Mouse (Mus musculus) forebrain, embryonic 13.5 days (tissue): ENCODE results near the gene Vash1. TPM values are rescaled to one million over a fixed set of nuclear protein-coding genes. Genes with fewer than 3 reads are reported as not detected.

ENCODE experiments used
- ATAC-seq: fragments of 200-750 bp; cut with Nextera tagmentation; 2 replicates; pipeline ENCODE4 v1.8.0; 2017
- H3K27ac ChIP-seq: fragments of 300-500 bp; sonication (generic); 2 replicates; pipeline ENCODE4 v1.5.1; 2015; ENCODE audit warnings: inconsistent platforms, mild to moderate bottlenecking, moderate library complexity
- H3K27me3 ChIP-seq: fragments of 300-500 bp; sonication (generic); 2 replicates; pipeline ENCODE4 v1.6.1; 2015; ENCODE audit warnings: mild to moderate bottlenecking, inconsistent platforms
- H3K36me3 ChIP-seq: fragments of 300-500 bp; sonication (generic); 2 replicates; pipeline ENCODE4 v1.6.1; 2015; ENCODE audit warnings: mild to moderate bottlenecking, inconsistent platforms; ENCODE audit not compliant: poor library complexity, severe bottlenecking
- H3K4me1 ChIP-seq: fragments of 300-500 bp; sonication (generic); 2 replicates; pipeline ENCODE4 v1.6.1; 2015; ENCODE audit warnings: inconsistent platforms
- H3K4me2 ChIP-seq: fragments of 300-500 bp; sonication (generic); 2 replicates; pipeline ENCODE4 v1.6.1; 2015; ENCODE audit warnings: inconsistent platforms, mild to moderate bottlenecking, moderate library complexity
- H3K4me3 ChIP-seq: fragments of 300-500 bp; sonication (generic); 2 replicates; pipeline ENCODE4 v1.5.1; 2015; ENCODE audit warnings: mild to moderate bottlenecking, inconsistent platforms
- H3K9ac ChIP-seq: fragments of 300-500 bp; sonication (generic); 2 replicates; pipeline ENCODE4 v1.6.1; 2015; ENCODE audit warnings: mild to moderate bottlenecking, inconsistent platforms
- H3K9me3 ChIP-seq: fragments of 300-500 bp; sonication (generic); replicated peaks from 2 replicates; pipeline ENCODE4 v1.6.1; 2016; ENCODE audit warnings: inconsistent platforms
- WGBS: fragments of 180-500 bp; shearing (Covaris S2); methylation state at CpG from one replicate; pipeline ENCODE4 v1.1.7; 2015; 5-methylcytosine and 5-hydroxymethylcytosine counted together
- polyA plus RNA-seq: library from polyadenylated mRNA; unstranded; fragments of >200 nt; fragmentation: Nextera tagmentation; extraction: Ambion mirVana; gene quantifications from 2 replicates; pipeline ENCODE4 v1.2.1, GENCODE M21; 2015

Gene Vash1
- polyA plus RNA-seq, 1 experiment from 2014 or later: 38.2 TPM

- under 1% methylated on average over 42 of the region's 44 CpGs for WGBS
- peaks cover 20% of the 10 kb centered on the region for H3K4me1 ChIP-seq
- peak within 1 kb of the TSS; percentile 74 for H3K4me3 ChIP-seq
- H3K27ac ChIP-seq: peak within 1 kb of the TSS; percentile 48
- no peaks in the 10 kb centered on the region for H3K27me3 ChIP-seq
- H3K9me3 ChIP-seq: no peaks in the 10 kb centered on the region
- ATAC-seq: peak; percentile 99
- peak within 1 kb of the TSS; percentile 82 for H3K9ac ChIP-seq
- peak within 1 kb of the TSS; percentile 91 for H3K4me2 ChIP-seq
- H3K36me3 ChIP-seq: no peaks in the 10 kb centered on the region
Measured at GRCm38 (mm10) chr12:86726120-86726640, 47.7 kb downstream of the Vash1 start, which contains the start of gene Angel1. Gene Angel1, minus strand, starts transcription at chr12:86726460.

GRCm38 (mm10) chr12:86734319-86734810 lies 55.9 kb downstream of the Vash1 start, which contains the start of gene Lrrc74a:
Gene Lrrc74a, plus strand, starts transcription at chr12:86734369.
- no peak within 1 kb of the TSS for H3K4me2 ChIP-seq
- no peak for ATAC-seq
- 85% methylated on average over 8 of the region's 8 CpGs for WGBS

More at GRCm38 (mm10) chr12:86734319-86734810, 55.9 kb downstream of the Vash1 start, which contains the start of gene Lrrc74a:
- no peaks in the 10 kb centered on the region for H3K9me3 ChIP-seq
- H3K4me1 ChIP-seq: no peaks in the 10 kb centered on the region
- H3K36me3 ChIP-seq: no peaks in the 10 kb centered on the region
- H3K27me3 ChIP-seq: no peaks in the 10 kb centered on the region
- H3K27ac ChIP-seq: no peak within 1 kb of the TSS
- H3K4me3 ChIP-seq: no peak within 1 kb of the TSS
- no peak within 1 kb of the TSS for H3K9ac ChIP-seq

Other genes starting within 250 kb of the Vash1 start
- gene Angel1, start 47.8 kb downstream of the Vash1 start, polyA plus RNA-seq: 9.8 and 11.3 TPM in 2 replicates
- gene Lrrc74a, start 55.7 kb downstream of the Vash1 start, polyA plus RNA-seq: not detected in 2 replicates
- gene Irf2bpl, start 206.1 kb downstream of the Vash1 start, polyA plus RNA-seq: 54.2 and 54.8 TPM in 2 replicates